18 mouse cellular contexts compared by ENCODE assay signal in the genomic region with DNA sequence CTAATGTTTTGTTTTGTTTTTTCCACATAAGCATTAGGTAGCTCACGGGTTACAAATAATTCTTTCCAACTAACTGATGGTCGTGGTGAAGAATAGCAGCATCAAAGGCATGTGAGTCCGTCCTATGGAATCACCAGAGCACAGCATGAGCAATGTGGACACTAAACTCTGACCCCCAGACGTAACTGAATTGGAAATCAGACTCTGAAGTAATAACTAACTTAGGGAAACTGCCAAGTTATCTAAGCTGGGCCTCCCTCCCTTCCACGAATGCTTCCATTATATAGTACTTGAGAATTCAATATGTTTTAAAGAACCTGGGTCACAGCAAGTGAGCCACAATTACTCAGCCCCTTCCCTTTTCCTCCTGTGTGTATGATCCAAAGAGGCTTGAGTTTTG.
"Had no signal": no experiment of that assay in that cellular context is flagged by ENCODE, and none has a peak within 500 bp of the region (broad histone marks: within the 10 kb centered on the region; RNA-seq: fewer than 3 reads in every experiment).

No protein-coding gene starts in this region.

- H3K4me2 ChIP-seq: lung, embryonic 14.5 days; midbrain, embryonic 12.5 days; neural tube, embryonic 13.5 days; neural tube, embryonic 15.5 days had no signal

- H3K9ac ChIP-seq: lung, embryonic 14.5 days; midbrain, embryonic 12.5 days; neural tube, embryonic 13.5 days; neural tube, embryonic 15.5 days had no signal

- H3K4me1 ChIP-seq: midbrain, embryonic 10.5 days; midbrain, embryonic 12.5 days; neural tube, embryonic 13.5 days; neural tube, embryonic 15.5 days had no signal

- H3K27ac ChIP-seq: midbrain, embryonic 10.5 days; midbrain, embryonic 12.5 days; neural tube, embryonic 15.5 days had no signal

- H3K4me3 ChIP-seq: midbrain, embryonic 10.5 days; midbrain, embryonic 12.5 days; myocyte; neural tube, embryonic 13.5 days; neural tube, embryonic 15.5 days had no signal

- H3K36me3 ChIP-seq: midbrain, embryonic 10.5 days; midbrain, embryonic 12.5 days; neural tube, embryonic 13.5 days; neural tube, embryonic 15.5 days had no signal

- DNase-seq: lung, adult 18-20 months; lung, postnatal 4 days; midbrain, embryonic 14.5 days; retina, postnatal 1 day; right cerebral cortex, adult 18-20 months; right cerebral cortex, postnatal 25 days; right cerebral cortex, postnatal 4 days; spleen, adult 18-20 months; thymus, adult 18-20 months; thymus, postnatal 14 days; thymus, postnatal 36 days had no signal

- H3K27me3 ChIP-seq: midbrain, embryonic 12.5 days; neural tube, embryonic 13.5 days; neural tube, embryonic 15.5 days had no signal

- H3K9me3 ChIP-seq: midbrain, embryonic 10.5 days; midbrain, embryonic 12.5 days; neural tube, embryonic 13.5 days; neural tube, embryonic 15.5 days had no signal

- ATAC-seq: midbrain, embryonic 16.5 days had no signal
